Mouse (Mus musculus) kidney, postnatal 0 days (tissue): ENCODE data around the gene Fyb. TPM values are rescaled to one million over a fixed set of nuclear protein-coding genes. Genes with fewer than 3 reads are reported as not detected.

Experiments
- ATAC-seq: fragments of 200-750 bp; cut with Nextera tagmentation; replicated peaks from 2 replicates; pipeline ENCODE4 v1.8.0; 2017; ENCODE audit warnings: low read depth, moderate number of reproducible peaks, moderate TSS enrichment, moderate library complexity; ENCODE audit not compliant: low FRiP score
- DNase-seq: peaks from one replicate; pipeline ENCODE4 v3.0.0-alpha.2; 2016; ENCODE audit warnings: low spot score
- H3K27ac ChIP-seq: fragments of 300-500 bp; sonication (generic); 2 replicates; pipeline ENCODE4 v1.5.1; 2014; ENCODE audit warnings: mild to moderate bottlenecking
- H3K27me3 ChIP-seq: fragments of 300-500 bp; sonication (generic); 2 replicates; pipeline ENCODE4 v1.6.1; 2014; ENCODE audit warnings: low read length, mixed read lengths; ENCODE audit not compliant: insufficient read depth
- H3K36me3 ChIP-seq: fragments of 300-500 bp; sonication (generic); 2 replicates; pipeline ENCODE4 v1.6.1; 2014; ENCODE audit warnings: low read length, mixed read lengths; ENCODE audit not compliant: insufficient read depth
- H3K4me1 ChIP-seq: fragments of 300-500 bp; sonication (generic); replicated peaks from 2 replicates; pipeline ENCODE4 v1.6.1; 2014; ENCODE audit warnings: antibody characterized with exemption, low read length, mixed read lengths; ENCODE audit not compliant: insufficient read depth
- H3K4me2 ChIP-seq: fragments of 300-500 bp; sonication (generic); 2 replicates; pipeline ENCODE4 v1.6.1; 2014; ENCODE audit warnings: mild to moderate bottlenecking, low read length, moderate library complexity, mixed read lengths
- H3K4me3 ChIP-seq: fragments of 300-500 bp; sonication (generic); replicated peaks from 2 replicates; pipeline ENCODE4 v1.5.1; 2014; ENCODE audit warnings: low read depth, low read length
- H3K9ac ChIP-seq: fragments of 300-500 bp; sonication (generic); 2 replicates; pipeline ENCODE4 v1.6.1; 2014; ENCODE audit warnings: low read depth, low read length
- H3K9me3 ChIP-seq: fragments of 300-500 bp; sonication (generic); replicated peaks from 2 replicates; pipeline ENCODE4 v1.6.1; 2016; ENCODE audit warnings: low read length, inconsistent platforms, mixed read lengths
- CTCF ChIP-seq: IDR thresholded peaks from 2 replicates; pipeline ENCODE4 v1.5.1; 2016; ENCODE audit warnings: antibody characterized with exemption, low read depth, mild to moderate bottlenecking, moderate library complexity
- WGBS: fragments of 180-500 bp; shearing (Covaris S2); extraction: QIAGEN DNeasy Blood & Tissue Kit; methylation state at CpG from one replicate; pipeline ENCODE4 v1.1.7; 2014; 5-methylcytosine and 5-hydroxymethylcytosine counted together
- polyA plus RNA-seq: library from polyadenylated mRNA; unstranded; fragments of >200 nt; fragmentation: Nextera tagmentation; extraction: Ambion mirVana; gene quantifications from 2 replicates; pipeline ENCODE4 v1.2.1, GENCODE M21; 2015

The Fyb gene
- polyA plus RNA-seq, 1 experiment from 2014 or later = 4.3 TPM

- Histone ChIP-seq H3K9ac (no peak overlapping the region), H3K4me3 (no peak overlapping the region), H3K4me2 (no peak overlapping the region), H3K27ac (no peak overlapping the region), H3K27me3 (no peaks in the 10 kb centered on the region), H3K36me3 (no peaks in the 10 kb centered on the region), H3K4me1 (no peaks in the 10 kb centered on the region), H3K9me3 (no peaks in the 10 kb centered on the region)
- no peak for TF ChIP-seq CTCF
- no peak for ATAC-seq
- WGBS = 79% methylated on average over 6 of the region's 6 CpGs
- no peak for DNase-seq
These were observed 78.7 kb downstream of the Fyb start for GRCm38 (mm10) chr15:6601330-6601729.

- Histone ChIP-seq H3K9ac (no peak overlapping the region), H3K9me3 (no peaks in the 10 kb centered on the region), H3K4me3 (no peak overlapping the region), H3K27ac (no peak overlapping the region), H3K4me1 (no peaks in the 10 kb centered on the region), H3K27me3 (no peaks in the 10 kb centered on the region), H3K36me3 (no peaks in the 10 kb centered on the region), H3K4me2 (no peak overlapping the region)
- TF ChIP-seq CTCF = no peak
- no peak for DNase-seq
- no peak for ATAC-seq
- 89% methylated on average over 4 of the region's 4 CpGs for whole genome bisulfite sequencing
These were observed 79.3 kb downstream of the Fyb start for GRCm38 (mm10) chr15:6602003-6602402.

- DNase-seq = no peak
- WGBS = 61% methylated on average over 5 of the region's 5 CpGs
- H3K9me3 ChIP-seq = no peaks in the 10 kb centered on the region
- H3K9ac ChIP-seq = no peak overlapping the region
- no peak overlapping the region for H3K27ac ChIP-seq
- no peaks in the 10 kb centered on the region for H3K36me3 ChIP-seq
- TF ChIP-seq CTCF = no peak
- no peak for ATAC-seq
- no peak overlapping the region for H3K4me3 ChIP-seq
- H3K4me2 ChIP-seq = no peak overlapping the region
- no peaks in the 10 kb centered on the region for H3K4me1 ChIP-seq
- no peaks in the 10 kb centered on the region for H3K27me3 ChIP-seq
These were observed 88.0 kb downstream of the Fyb start for GRCm38 (mm10) chr15:6610703-6611102.

- H3K4me2 ChIP-seq = no peak overlapping the region
- no peak overlapping the region for H3K4me3 ChIP-seq
- ATAC-seq (no peak), DNase-seq (no peak)
- no peak overlapping the region for H3K27ac ChIP-seq
- no peaks in the 10 kb centered on the region for H3K9me3 ChIP-seq
- no peaks in the 10 kb centered on the region for H3K27me3 ChIP-seq
- H3K36me3 ChIP-seq = no peaks in the 10 kb centered on the region
- TF ChIP-seq CTCF = no peak
- no peaks in the 10 kb centered on the region for H3K4me1 ChIP-seq
- WGBS = 75% methylated on average over 3 of the region's 3 CpGs
- no peak overlapping the region for H3K9ac ChIP-seq
These were observed 90.2 kb downstream of the Fyb start for GRCm38 (mm10) chr15:6612835-6613234.

GRCm38 (mm10) chr15:6616382-6617149, 93.9 kb downstream of the Fyb start:
- DNase-seq = no peak
- Histone ChIP-seq H3K4me3 (no peak overlapping the region), H3K27me3 (no peaks in the 10 kb centered on the region), H3K9ac (no peak overlapping the region), H3K4me1 (no peaks in the 10 kb centered on the region), H3K36me3 (no peaks in the 10 kb centered on the region), H3K9me3 (no peaks in the 10 kb centered on the region), H3K4me2 (no peak overlapping the region), H3K27ac (no peak overlapping the region)
- 80% methylated on average over 5 of the region's 5 CpGs for WGBS
- no peak for TF ChIP-seq CTCF
- no peak for ATAC-seq

GRCm38 (mm10) chr15:6619558-6620316, 97.1 kb downstream of the Fyb start:
- H3K27me3 ChIP-seq = no peaks in the 10 kb centered on the region
- H3K9ac ChIP-seq = no peak overlapping the region
- H3K36me3 ChIP-seq = no peaks in the 10 kb centered on the region
- no peaks in the 10 kb centered on the region for H3K9me3 ChIP-seq
- no peak for TF ChIP-seq CTCF
- peak; percentile 78; the same call in 1 of the 2 replicates for ATAC-seq
- DNase-seq = peak; percentile 75
- H3K27ac ChIP-seq = no peak overlapping the region
- 46% methylated on average over 12 of the region's 12 CpGs for WGBS
- no peak overlapping the region for H3K4me2 ChIP-seq
- H3K4me3 ChIP-seq = no peak overlapping the region
- H3K4me1 ChIP-seq = peaks cover 2% of the 10 kb centered on the region; the same call in 1 of the 2 replicates
